Mouse (Mus musculus) ES-E14 (cell line): ENCODE data around the gene Trp53i11. TPM values are rescaled to one million over a fixed set of nuclear protein-coding genes. Genes with fewer than 3 reads are reported as not detected.

Source experiments
- DNase-seq: peaks from one replicate; pipeline ENCODE4 v3.0.0-alpha.2; 2013; ENCODE audit warnings: low read depth, low spot score
- H3K27ac ChIP-seq: 2 replicates; pipeline ENCODE4 v1.5.1; 2012; ENCODE audit warnings: low read depth, mild to moderate bottlenecking, low read length, moderate library complexity, mixed read lengths; ENCODE audit not compliant: poor library complexity, insufficient read depth, severe bottlenecking
- H3K36me3 ChIP-seq: 2 replicates; pipeline ENCODE4 v1.6.1; 2012; ENCODE audit warnings: mild to moderate bottlenecking, low read length, moderate library complexity, mixed read lengths; ENCODE audit not compliant: control insufficient read depth, poor library complexity, insufficient read depth, severe bottlenecking
- H3K4me1 ChIP-seq, 2 experiments: fragments of 150-350 bp in 1 of 2; sonication (generic) in 1 of 2; 2 replicates each; pipeline ENCODE4 v1.6.1; 2012; ENCODE audit warnings: low read length in 2 of 2, mild to moderate bottlenecking in 1 of 2, mixed read lengths in 1 of 2; ENCODE audit not compliant: control insufficient read depth in 2 of 2, insufficient read depth in 2 of 2, poor library complexity in 1 of 2
- H3K4me3 ChIP-seq, 2 experiments: fragments of 150-350 bp in 1 of 2; sonication (generic) in 1 of 2; 2 replicates each; pipeline ENCODE4 v1.5.1; 2012; ENCODE audit warnings: low read length in 2 of 2, low read depth in 1 of 2, mild to moderate bottlenecking in 1 of 2, mixed read lengths in 1 of 2; ENCODE audit not compliant: insufficient read depth in 1 of 2, poor library complexity in 1 of 2, severe bottlenecking in 1 of 2
- H3K9ac ChIP-seq: 2 replicates; pipeline ENCODE4 v1.6.1; 2012; ENCODE audit warnings: low read depth, mild to moderate bottlenecking, low read length, mixed read lengths; ENCODE audit not compliant: poor library complexity, insufficient read depth, severe bottlenecking
- H3K9me3 ChIP-seq: fragments of 150-350 bp; sonication (generic); 2 replicates; pipeline ENCODE4 v1.6.1; 2012; ENCODE audit warnings: low read depth, mild to moderate bottlenecking, low read length; ENCODE audit not compliant: control insufficient read depth, insufficient read depth
- CHD2 ChIP-seq: IDR thresholded peaks from 2 replicates; pipeline ENCODE4 v1.6.1; 2014; ENCODE audit warnings: mild to moderate bottlenecking, low read depth, low read length, inconsistent platforms
- HCFC1 ChIP-seq: IDR thresholded peaks from 2 replicates; pipeline ENCODE4 v1.6.1; 2012; ENCODE audit warnings: low read length, inconsistent platforms, borderline replicate concordance; ENCODE audit not compliant: insufficient read depth
- MAFK ChIP-seq: IDR thresholded peaks from 2 replicates; pipeline ENCODE4 v1.6.1; 2014; ENCODE audit warnings: mild to moderate bottlenecking, low read depth, low read length, inconsistent platforms; ENCODE audit not compliant: insufficient read depth
- ZC3H11A ChIP-seq: IDR thresholded peaks from 2 replicates; pipeline ENCODE4 v1.6.1; 2012; ENCODE audit warnings: low read depth, mild to moderate bottlenecking, inconsistent platforms, low read length, borderline replicate concordance
- ZNF384 ChIP-seq: IDR thresholded peaks from 2 replicates; pipeline ENCODE4 v1.6.1; 2012; ENCODE audit warnings: low read depth, low read length, inconsistent platforms
- in situ Hi-C, 2 experiments: fragments of 600-800 bp; cut with MboI; formaldehyde crosslinking; loops; one replicate each; pipeline ENCODE4 v1.15.1; 2025; ENCODE audit warnings: low sequenced_read_pairs in 2 of 2, inconsistent platforms in 1 of 2; ENCODE audit not compliant: unreplicated experiment in 2 of 2
- total RNA-seq: library from RNA; depleted of rRNA; stranded (reverse); fragments of 300-350 nt; gene quantifications from 2 replicates; pipeline ENCODE4 v1.2.3, GENCODE M21; 2012

Trp53i11 gene
- total RNA-seq, 1 experiment, result 21.7 TPM

- Histone ChIP-seq H3K4me3 (no peak overlapping the region), H3K9me3 (no peaks in the 10 kb centered on the region), H3K27ac (no peak overlapping the region), H3K4me1 (peaks cover 0 to 2% of the 10 kb centered on the region in 2 experiments; a peak in 3 of 4 replicates), H3K9ac (no peak overlapping the region), H3K36me3 (no peaks in the 10 kb centered on the region)
- in situ Hi-C loops, result no loop called here
- DNase-seq, result no peak
- TF ChIP-seq HCFC1 (no peak), MAFK (no peak), ZNF384 (no peak), ZC3H11A (no peak), CHD2 (no peak)
These were observed 24.6 kb upstream of the Trp53i11 start for GRCm38 (mm10) chr2:93162791-93163190.

- Histone ChIP-seq H3K27ac (no peak overlapping the region), H3K36me3 (no peaks in the 10 kb centered on the region), H3K9me3 (no peaks in the 10 kb centered on the region), H3K9ac (no peak overlapping the region), H3K4me1 (peaks cover 0 to 2% of the 10 kb centered on the region in 2 experiments; a peak in 3 of 4 replicates), H3K4me3 (no peak overlapping the region)
- TF ChIP-seq ZC3H11A (no peak), ZNF384 (no peak), MAFK (no peak), HCFC1 (no peak), CHD2 (no peak)
- in situ Hi-C loops, result no loop called here
- no peak for DNase-seq
These were observed 24.0 kb upstream of the Trp53i11 start for GRCm38 (mm10) chr2:93163317-93163716.

GRCm38 (mm10) chr2:93163750-93164335, 23.5 kb upstream of the Trp53i11 start:
- H3K4me1 ChIP-seq, result peaks cover 0 to 2% of the 10 kb centered on the region in 2 experiments; a peak in 3 of 4 replicates
- H3K36me3 ChIP-seq, result no peaks in the 10 kb centered on the region
- in situ Hi-C loops, result no loop called here
- TF ChIP-seq HCFC1 (no peak), ZNF384 (no peak)
- H3K9me3 ChIP-seq, result no peaks in the 10 kb centered on the region
- no peak overlapping the region for H3K27ac ChIP-seq
- H3K9ac ChIP-seq, result no peak overlapping the region
- H3K4me3 ChIP-seq, result no peak overlapping the region
- DNase-seq, result no peak

DNA sequence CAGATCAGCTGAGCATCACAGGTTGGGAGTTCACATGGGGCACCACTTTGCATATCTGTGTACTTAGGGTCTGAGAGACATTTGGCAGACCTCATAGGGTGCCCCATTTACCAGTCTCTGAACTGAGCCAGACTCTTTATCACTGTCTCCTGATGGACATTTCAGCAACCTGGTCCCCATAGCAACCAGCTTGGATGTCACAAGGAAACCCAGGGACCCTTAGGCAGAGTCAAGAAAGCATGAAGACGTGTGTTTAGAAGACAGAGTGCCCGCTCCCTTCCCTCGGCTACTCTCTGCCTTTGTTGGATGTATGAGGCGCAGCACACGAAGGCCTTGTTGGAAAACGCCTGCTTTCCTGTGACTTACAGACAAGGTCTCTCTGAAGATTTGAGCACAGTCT, 21.1 kb upstream of the Trp53i11 start:
- no peaks in the 10 kb centered on the region for H3K9me3 ChIP-seq
- H3K4me3 ChIP-seq, result no peak overlapping the region
- no peaks in the 10 kb centered on the region for H3K36me3 ChIP-seq
- in situ Hi-C loops, result no loop called here
- no peak overlapping the region for H3K9ac ChIP-seq
- DNase-seq, result no peak
- H3K27ac ChIP-seq, result no peak overlapping the region
- TF ChIP-seq HCFC1 (no peak), ZNF384 (no peak), MAFK (no peak), CHD2 (no peak), ZC3H11A (no peak)
- H3K4me1 ChIP-seq, result peaks cover 0 to 2% of the 10 kb centered on the region in 2 experiments; a peak in 3 of 4 replicates
